Mouse (Mus musculus) forebrain, embryonic 12.5 days (tissue): ENCODE data around the gene Bckdha. TPM values are rescaled to one million over a fixed set of nuclear protein-coding genes. Genes with fewer than 3 reads are reported as not detected.

Source experiments
- ATAC-seq: fragments of 200-750 bp; cut with Nextera tagmentation; 2 replicates; pipeline ENCODE4 v1.8.0; 2017; ENCODE audit warnings: moderate TSS enrichment; ENCODE audit not compliant: low FRiP score
- H3K27ac ChIP-seq: fragments of 300-500 bp; sonication (generic); 2 replicates; pipeline ENCODE4 v1.5.1; 2016; ENCODE audit warnings: mild to moderate bottlenecking
- H3K27me3 ChIP-seq: fragments of 300-500 bp; sonication (generic); 2 replicates; pipeline ENCODE4 v1.6.1; 2016; ENCODE audit warnings: mild to moderate bottlenecking
- H3K36me3 ChIP-seq: fragments of 300-500 bp; sonication (generic); replicated peaks from 2 replicates; pipeline ENCODE4 v1.6.1; 2016; ENCODE audit warnings: mild to moderate bottlenecking
- H3K4me1 ChIP-seq: fragments of 300-500 bp; sonication (generic); 2 replicates; pipeline ENCODE4 v1.6.1; 2016
- H3K4me2 ChIP-seq: fragments of 300-500 bp; sonication (generic); 2 replicates; pipeline ENCODE4 v1.6.1; 2016; ENCODE audit warnings: mild to moderate bottlenecking, moderate library complexity
- H3K4me3 ChIP-seq: fragments of 300-500 bp; sonication (generic); replicated peaks from 2 replicates; pipeline ENCODE4 v1.5.1; 2016; ENCODE audit warnings: mild to moderate bottlenecking
- H3K9ac ChIP-seq: fragments of 300-500 bp; sonication (generic); 2 replicates; pipeline ENCODE4 v1.6.1; 2016; ENCODE audit warnings: mild to moderate bottlenecking
- H3K9me3 ChIP-seq: fragments of 300-500 bp; sonication (generic); 2 replicates; pipeline ENCODE4 v1.6.1; 2016
- WGBS: fragments of 180-500 bp; shearing (Covaris S2); methylation state at CpG from one replicate; pipeline ENCODE4 v1.1.7; 2016; 5-methylcytosine and 5-hydroxymethylcytosine counted together
- polyA plus RNA-seq: library from polyadenylated mRNA; unstranded; fragments of >200 nt; fragmentation: Nextera tagmentation; extraction: Ambion mirVana; gene quantifications from 2 replicates; pipeline ENCODE4 v1.2.1, GENCODE M21; 2016

Bckdha gene
- polyA plus RNA-seq, 1 experiment from 2014 or later = 36.1 TPM

DNA sequence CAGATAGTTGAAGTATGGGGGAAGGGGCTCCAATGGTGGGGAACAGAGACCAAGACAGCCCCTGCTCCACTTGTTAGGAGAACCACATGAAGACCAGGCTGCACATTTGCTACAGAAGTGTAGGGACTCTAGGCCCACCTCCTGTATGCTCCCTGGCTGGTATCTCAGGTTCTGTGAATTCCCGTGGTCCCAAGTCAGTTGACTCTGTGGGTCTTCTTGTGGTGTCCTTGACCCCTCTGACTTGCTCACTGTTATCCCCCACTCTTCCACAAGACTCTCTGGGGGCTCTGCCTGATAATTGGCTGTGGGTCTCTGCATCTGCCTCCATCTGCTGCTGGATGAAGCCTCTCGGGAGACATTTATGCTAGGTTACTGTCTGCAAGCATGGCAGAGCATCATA, 67.6 kb downstream of the Bckdha start:
- Histone ChIP-seq H3K27me3 (no peaks in the 10 kb centered on the region), H3K9me3 (no peaks in the 10 kb centered on the region), H3K4me2 (no peak overlapping the region), H3K9ac (no peak overlapping the region), H3K4me1 (no peaks in the 10 kb centered on the region), H3K27ac (no peak overlapping the region), H3K36me3 (no peaks in the 10 kb centered on the region), H3K4me3 (no peak overlapping the region)
- 89% methylated on average over 2 of the region's 2 CpGs for WGBS
- no peak for ATAC-seq

DNA sequence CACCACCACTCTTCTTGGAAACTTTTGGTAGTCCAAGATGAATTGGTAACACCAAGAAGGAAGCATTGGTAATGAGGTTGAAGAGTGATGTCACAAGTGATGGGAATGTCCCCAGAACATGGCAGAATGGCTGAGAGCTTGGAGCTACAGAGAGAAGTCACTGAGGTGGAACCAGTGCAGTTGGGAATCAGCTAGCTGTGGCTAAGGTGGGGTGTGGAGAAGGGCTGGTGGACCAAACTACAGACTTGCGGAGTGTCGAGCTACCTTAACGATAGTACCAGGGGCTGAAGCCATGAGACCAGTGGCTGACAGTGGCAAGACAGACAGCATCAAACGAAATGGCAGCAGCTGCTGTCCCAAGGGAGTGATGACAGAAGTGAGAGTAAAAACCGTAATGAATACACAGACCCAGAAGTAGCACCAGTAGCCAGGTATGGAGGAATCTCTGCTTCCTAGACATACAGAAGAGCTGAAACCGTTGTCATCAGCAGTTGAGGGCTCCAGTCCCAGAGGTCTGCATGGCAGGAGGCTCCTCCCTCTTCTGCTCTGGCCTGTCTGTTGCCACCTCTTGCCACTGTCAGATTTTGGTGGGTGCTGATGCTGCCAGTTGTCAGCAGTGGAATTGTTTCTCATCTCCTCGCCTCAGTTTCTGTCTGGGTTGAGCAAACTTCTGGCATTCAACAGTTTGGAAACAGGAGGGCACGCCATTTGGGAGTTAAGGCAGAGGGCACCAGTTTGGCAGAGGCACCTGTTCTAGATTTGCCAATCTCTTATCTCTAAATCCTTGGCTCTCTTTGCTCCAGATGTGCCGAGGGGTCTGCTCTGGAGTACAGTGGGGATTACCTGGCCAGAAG, 73.2 kb downstream of the Bckdha start:
- H3K4me2 ChIP-seq = no peak overlapping the region
- H3K9me3 ChIP-seq = no peaks in the 10 kb centered on the region
- no peak for ATAC-seq
- H3K27me3 ChIP-seq = no peaks in the 10 kb centered on the region
- 83% methylated on average over 9 of the region's 9 CpGs for WGBS
- no peak overlapping the region for H3K27ac ChIP-seq
- no peak overlapping the region for H3K4me3 ChIP-seq
- H3K36me3 ChIP-seq = no peaks in the 10 kb centered on the region
- H3K4me1 ChIP-seq = no peaks in the 10 kb centered on the region
- H3K9ac ChIP-seq = no peak overlapping the region

GRCm38 (mm10) chr7:25584651-25585050, 74.1 kb downstream of the Bckdha start:
- ATAC-seq = no peak
- Histone ChIP-seq H3K27ac (no peak overlapping the region), H3K27me3 (no peaks in the 10 kb centered on the region), H3K36me3 (no peaks in the 10 kb centered on the region), H3K9ac (no peak overlapping the region), H3K9me3 (no peaks in the 10 kb centered on the region), H3K4me3 (no peak overlapping the region), H3K4me1 (no peaks in the 10 kb centered on the region), H3K4me2 (no peak overlapping the region)
- WGBS = 89% methylated on average over 5 of the region's 5 CpGs

GRCm38 (mm10) chr7:25582301-25582810, 76.4 kb downstream of the Bckdha start:
- H3K9ac ChIP-seq = no peak overlapping the region
- 88% methylated on average over 15 of the region's 15 CpGs for WGBS
- no peak for ATAC-seq
- H3K27ac ChIP-seq = no peak overlapping the region
- H3K4me3 ChIP-seq = no peak overlapping the region
- H3K4me1 ChIP-seq = no peaks in the 10 kb centered on the region
- H3K4me2 ChIP-seq = no peak overlapping the region
- H3K9me3 ChIP-seq = no peaks in the 10 kb centered on the region
- no peaks in the 10 kb centered on the region for H3K27me3 ChIP-seq
- H3K36me3 ChIP-seq = no peaks in the 10 kb centered on the region

Other genes with a start within 250 kb of the Bckdha start
- 0.27 and 0.52 TPM in 2 replicates for gene Cxcl17, start 246.1 kb downstream of the Bckdha start, polyA plus RNA-seq
- gene Ceacam1, start 181.4 kb downstream of the Bckdha start, polyA plus RNA-seq = 0.23 and 0.51 TPM in 2 replicates
- not detected in 2 replicates for gene Ceacam2, start 119.1 kb downstream of the Bckdha start, polyA plus RNA-seq
- not detected in 2 replicates for gene Erich4, start 43.1 kb downstream of the Bckdha start, polyA plus RNA-seq
- 24.0 and 25.1 TPM in 2 replicates for gene Dmac2, start 39.6 kb downstream of the Bckdha start, polyA plus RNA-seq
- gene B3gnt8, start 32.3 kb downstream of the Bckdha start, polyA plus RNA-seq = 0.70 and 0.79 TPM in 2 replicates
- 49.8 and 51.1 TPM in 2 replicates for gene Exosc5, start 183 bp upstream of the Bckdha start, polyA plus RNA-seq
- gene Tmem91, start 16.2 kb upstream of the Bckdha start, polyA plus RNA-seq = 3.2 and 4.0 TPM in 2 replicates
- gene B9d2, start 21.8 kb upstream of the Bckdha start, polyA plus RNA-seq = 31.3 and 31.6 TPM in 2 replicates
- gene Tgfb1, start 28.0 kb upstream of the Bckdha start, polyA plus RNA-seq = 1.3 and 1.6 TPM in 2 replicates
- 29.0 and 35.7 TPM in 2 replicates for gene Ccdc97, start 60.1 kb upstream of the Bckdha start, polyA plus RNA-seq
- 78.4 and 86.0 TPM in 2 replicates for gene Hnrnpul1, start 95.8 kb upstream of the Bckdha start, polyA plus RNA-seq
- 31.0 and 33.6 TPM in 2 replicates for gene Axl, start 129.7 kb upstream of the Bckdha start, polyA plus RNA-seq
- gene Cyp2s1, start 157.9 kb upstream of the Bckdha start, polyA plus RNA-seq = 0.51 and 0.55 TPM in 2 replicates
- gene Cyp2b10, start 238.6 kb upstream of the Bckdha start, polyA plus RNA-seq = not detected in 2 replicates